Mouse (Mus musculus): ENCODE data around the gene Nos3.
A peak's percentile ranks its signal among the peaks of the same experiment; 100 is the strongest.

Nos3 gene

DNA sequence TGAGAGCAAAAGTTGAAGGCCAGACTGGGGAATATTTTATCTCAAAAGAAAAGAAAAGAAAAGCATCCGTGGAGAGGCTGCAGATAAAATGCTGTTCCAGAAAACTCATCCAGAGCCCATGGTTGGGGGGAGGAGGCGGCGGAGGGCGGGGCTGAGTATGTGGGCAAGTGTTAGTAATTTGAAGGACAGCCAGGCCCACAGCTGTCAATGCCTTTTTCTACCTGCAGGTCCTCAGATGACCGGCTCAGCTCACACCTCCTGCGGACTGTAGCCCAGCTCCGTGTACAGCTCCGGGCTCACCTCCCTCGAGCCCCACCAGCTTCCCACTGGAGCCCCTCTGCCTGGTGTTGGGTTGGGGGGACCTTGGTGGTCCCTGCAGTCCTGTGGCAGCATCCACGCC lies 35.1 kb downstream of the Nos3 start:
- DNase-seq (ENCODE audit: low spot score in 2 of 2): no peak

DNA sequence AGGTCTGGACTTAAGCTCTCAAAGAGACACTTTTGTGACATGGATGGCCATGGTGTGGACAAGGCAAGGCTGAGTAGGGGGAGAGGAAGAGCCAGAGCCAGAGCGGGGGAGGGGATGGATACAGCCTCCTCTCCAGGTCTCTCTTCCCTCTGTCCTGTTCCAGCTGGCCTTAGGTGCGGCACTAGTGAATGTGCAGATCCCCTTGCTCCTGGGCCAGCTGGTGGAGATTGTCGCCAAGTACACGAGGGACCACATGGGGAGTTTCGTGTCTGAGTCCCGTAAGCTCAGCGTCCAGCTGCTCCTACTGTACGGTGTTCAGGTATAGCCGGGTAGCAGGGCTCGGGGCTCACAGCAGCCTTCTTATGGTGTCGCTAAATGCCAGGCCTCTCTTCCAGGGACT lies 35.8 kb downstream of the Nos3 start:
- no peak for DNase-seq (ENCODE audit: low spot score in 2 of 2)

GRCm38 (mm10) chr5:24400911-24401605 lies 36.4 kb downstream of the Nos3 start:
- DNase-seq (ENCODE audit: low spot score in 2 of 2): no peak

DNA sequence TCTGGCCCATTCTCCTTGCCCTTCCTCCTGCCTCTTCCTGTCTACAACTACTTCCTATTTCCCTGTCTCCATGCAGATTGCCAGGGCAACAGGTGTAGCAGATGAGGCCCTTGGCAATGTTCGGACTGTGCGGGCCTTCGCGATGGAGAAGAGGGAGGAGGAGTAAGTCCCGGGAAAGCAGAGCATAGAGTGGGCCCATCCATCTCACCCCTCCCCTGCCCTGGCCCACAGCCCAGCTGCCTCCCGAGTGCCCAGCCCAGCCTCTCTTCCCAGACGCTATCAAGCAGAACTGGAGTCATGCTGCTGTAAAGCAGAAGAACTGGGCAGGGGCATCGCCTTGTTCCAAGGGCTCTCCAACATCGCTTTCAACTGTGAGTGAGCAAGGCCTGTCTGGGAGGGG lies 37.4 kb downstream of the Nos3 start:
- DNase-seq (ENCODE audit: low spot score in 2 of 2): no peak

DNA sequence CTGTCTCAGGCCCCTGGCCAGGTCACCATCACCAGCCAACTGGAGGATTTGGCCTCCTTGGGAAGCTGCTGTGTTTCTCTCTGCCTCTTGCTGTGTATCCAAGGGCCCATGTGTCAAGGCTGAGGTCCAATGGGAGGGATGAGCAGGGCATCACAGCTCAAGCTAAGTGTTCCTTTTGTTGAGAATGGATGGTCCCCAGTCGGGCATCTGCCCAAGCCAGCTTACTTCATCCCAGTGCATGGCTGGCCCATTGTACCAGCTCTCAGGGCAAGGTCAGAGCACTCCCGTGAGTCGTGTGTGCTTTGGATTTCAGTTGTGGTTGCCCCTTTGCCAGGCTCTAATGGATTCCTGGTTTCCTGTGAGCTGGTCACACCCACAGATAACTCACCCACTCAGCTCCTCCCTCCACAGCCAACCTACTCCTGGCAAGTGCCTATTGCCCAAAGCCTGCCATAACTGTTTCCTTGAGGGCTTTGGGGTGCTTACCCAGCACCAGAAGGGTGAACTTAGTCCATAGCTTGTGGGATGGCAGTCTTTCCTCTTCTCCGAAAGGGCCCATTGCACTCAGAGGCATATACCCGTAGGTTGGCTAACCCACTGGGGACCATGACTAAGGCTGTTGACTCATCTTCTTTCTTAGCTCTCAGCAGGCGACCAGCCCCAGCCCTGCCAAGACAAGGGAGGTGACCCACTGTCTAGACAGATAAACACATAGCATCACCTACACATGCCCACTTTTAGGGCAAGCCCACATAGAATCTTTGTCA lies 40.2 kb downstream of the Nos3 start:
- DNase-seq (ENCODE audit: low spot score in 2 of 2): no peak

DNA sequence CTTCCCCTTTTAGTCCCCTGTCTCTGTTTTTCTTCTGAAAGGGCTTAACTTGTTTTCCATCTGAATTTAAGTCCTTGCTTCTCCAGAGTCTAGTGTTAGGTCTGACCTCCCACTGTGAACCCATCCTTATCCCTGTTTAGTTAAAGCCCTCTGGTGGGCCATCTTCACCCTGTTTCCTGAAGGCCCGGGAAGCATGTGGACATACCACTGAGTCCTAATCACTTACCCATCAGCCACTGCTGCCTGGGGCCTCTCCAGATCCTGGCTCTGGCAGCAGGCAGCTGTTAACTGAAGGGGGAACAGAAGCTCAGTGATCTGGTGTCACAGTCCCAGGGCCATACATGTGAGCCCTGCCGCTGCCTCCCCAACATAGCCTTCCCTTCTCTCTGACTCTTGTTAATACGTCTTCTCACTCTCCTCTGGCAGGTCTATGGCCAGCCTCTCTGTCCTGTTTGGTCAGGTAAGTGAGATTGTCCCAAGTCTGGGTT lies 40.8 kb downstream of the Nos3 start:
- DNase-seq (ENCODE audit: low spot score in 2 of 2): no peak

DNA sequence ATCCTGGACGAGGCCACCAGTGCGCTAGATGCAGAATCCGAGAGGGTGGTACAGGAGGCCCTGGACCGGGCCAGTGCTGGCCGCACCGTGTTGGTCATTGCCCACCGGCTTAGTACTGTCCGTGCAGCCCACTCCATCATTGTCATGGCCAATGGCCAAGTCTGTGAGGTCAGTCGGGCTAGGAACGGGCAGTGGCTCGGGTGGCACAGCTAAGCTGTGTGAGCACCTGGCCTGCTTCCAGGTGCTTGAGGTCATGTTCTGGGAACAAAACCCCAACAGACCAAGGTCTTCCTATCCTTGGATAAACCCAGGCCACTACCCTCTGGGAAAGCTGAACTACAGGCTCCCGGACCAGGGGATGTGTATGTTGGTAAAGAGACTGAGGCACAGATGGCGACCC lies 44.0 kb downstream of the Nos3 start:
- DNase-seq (ENCODE audit: low spot score in 2 of 2): no peak

GRCm38 (mm10) chr5:24409466-24409865 lies 44.9 kb downstream of the Nos3 start:
- no peak for DNase-seq (ENCODE audit: low spot score in 2 of 2)

- DNase-seq (ENCODE audit: low spot score in 2 of 2): no peak
Observed at GRCm38 (mm10) chr5:24412063-24412462, 47.5 kb downstream of the Nos3 start.

- no peak for DNase-seq (ENCODE audit: low spot score in 2 of 2)
Observed at GRCm38 (mm10) chr5:24413042-24413693, 48.6 kb downstream of the Nos3 start, which contains the start of gene Asic3. Asic3 (plus strand) TSS chr5:24413392.

GRCm38 (mm10) chr5:24413938-24414337 lies 49.3 kb downstream of the Nos3 start:
- no peak for DNase-seq (ENCODE audit: low spot score in 2 of 2)

- peak; percentile 52 to 83 for DNase-seq (ENCODE audit: low spot score in 2 of 2)
Observed at GRCm38 (mm10) chr5:24416222-24416736, 51.7 kb downstream of the Nos3 start.

- no peak for DNase-seq (ENCODE audit: low spot score in 2 of 2)
Observed at GRCm38 (mm10) chr5:24417587-24417986, 53.0 kb downstream of the Nos3 start.

- no peak for DNase-seq (ENCODE audit: low spot score in 2 of 2)
Observed at GRCm38 (mm10) chr5:24420381-24420780, 55.8 kb downstream of the Nos3 start.

DNA sequence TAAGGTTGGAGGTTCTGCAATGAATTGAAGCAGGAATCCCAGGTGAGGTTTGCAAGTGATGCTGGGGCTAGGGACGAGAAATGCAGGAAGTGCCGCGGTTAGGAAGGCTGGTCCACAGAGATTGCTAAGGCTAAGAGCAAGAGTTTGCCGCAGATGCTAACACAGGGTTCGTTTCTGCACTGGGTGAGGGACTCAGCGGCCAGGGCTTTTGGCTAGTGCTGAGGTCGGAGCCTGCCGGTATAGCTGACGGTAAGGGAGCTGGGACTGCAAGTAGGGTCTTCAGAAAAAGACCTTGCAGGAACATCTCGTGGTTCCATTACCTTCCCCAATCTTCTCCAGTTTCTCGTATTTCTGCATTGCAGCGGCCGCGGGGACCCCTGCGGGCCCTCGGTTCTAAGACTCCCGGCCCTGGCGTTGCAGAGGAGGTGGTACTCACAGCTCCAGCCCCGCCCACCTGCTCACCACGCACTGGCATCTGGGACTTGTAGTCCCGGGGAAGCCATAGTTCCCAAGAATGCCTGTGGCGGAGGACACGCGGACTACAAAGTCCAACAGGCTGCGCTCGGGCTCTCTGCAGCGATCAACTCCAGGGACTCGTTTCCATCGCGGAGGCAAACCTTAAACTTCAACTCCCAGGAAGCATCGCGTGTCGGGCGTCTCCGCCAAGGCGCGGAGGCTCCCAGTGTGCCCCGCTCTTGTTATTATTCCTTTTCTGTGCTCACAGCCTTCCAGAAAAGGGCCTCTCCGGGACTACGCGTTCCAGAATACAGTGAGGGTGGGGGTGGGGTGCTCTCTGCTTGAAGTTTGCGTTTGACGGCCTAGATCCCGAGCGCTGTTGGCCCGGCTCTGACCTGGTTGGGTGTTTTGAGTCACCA lies 58.8 kb downstream of the Nos3 start, which contains the start of the genes Cdk5 and Slc4a2:
Gene Cdk5 (minus strand): TSS at position 402 of the 875 bp plus-strand sequence.
Gene Slc4a2 (plus strand): TSS at position 709 of the 875 bp plus-strand sequence.
- peak; percentile 95 to 97 for DNase-seq (ENCODE audit: low spot score in 2 of 2)

- no peak for DNase-seq (ENCODE audit: low spot score in 2 of 2)
Observed at GRCm38 (mm10) chr5:24424004-24424781, 59.6 kb downstream of the Nos3 start.

DNA sequence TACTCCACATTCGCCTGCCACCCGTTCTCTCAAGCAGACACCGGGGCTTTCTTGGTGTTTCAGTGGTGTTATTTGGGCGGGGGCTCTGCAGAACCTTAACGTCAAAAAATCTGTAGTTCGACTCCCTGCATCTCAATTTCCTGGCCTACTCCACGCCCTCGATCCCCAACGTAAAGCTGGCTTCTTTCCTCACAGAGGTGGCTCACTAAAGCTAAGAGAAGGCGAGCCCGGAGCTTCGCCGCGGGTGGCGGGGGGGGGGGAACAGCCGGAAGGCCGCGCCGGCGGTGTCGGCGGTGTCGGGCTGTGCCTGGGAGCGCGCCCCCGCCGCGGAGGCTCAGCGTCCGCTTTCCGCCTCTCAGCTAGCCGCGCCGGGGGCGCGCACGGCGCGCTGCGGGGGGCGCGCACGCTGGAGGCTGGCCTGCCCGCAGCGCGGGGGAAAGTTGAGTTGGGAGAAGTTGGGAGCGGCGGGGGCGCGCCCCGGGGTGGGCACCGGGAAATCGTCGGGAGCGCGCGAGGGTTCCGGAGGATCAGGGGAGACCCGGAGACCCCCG lies 60.3 kb downstream of the Nos3 start:
- DNase-seq (ENCODE audit: low spot score in 2 of 2): peak; percentile 80 to 87

DNA sequence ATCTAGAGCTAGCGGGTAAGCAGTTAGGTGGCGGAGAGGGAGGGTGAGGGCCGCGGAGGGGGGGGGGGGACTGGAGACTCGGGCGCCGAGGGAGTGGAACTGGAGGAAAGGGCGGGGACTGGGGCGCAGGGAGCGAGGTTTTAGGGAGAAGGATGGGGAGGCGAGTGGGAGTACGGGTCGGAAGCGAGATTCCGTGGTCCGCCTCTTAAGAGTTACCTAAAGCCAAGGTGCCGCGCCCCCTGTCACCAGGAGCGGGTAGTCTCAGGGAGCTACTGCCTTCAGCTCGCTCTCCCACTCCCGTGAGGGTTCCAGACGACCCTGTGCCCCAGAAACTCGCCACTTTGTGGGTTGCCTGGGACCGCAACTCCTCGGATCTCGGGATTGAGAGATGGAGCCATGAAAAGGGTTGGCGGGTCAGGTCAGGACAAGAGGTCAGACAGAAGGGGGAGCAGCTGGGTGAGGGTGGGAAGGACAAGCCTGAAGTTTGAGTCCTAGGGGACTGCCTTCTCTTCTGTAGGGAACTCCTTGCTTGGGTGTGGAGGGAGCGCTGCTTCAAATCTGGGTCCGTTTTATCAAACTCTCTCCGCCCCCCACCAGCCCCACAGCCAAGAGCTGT lies 60.9 kb downstream of the Nos3 start:
- DNase-seq (ENCODE audit: low spot score in 2 of 2): peak; percentile 68 to 74

DNA sequence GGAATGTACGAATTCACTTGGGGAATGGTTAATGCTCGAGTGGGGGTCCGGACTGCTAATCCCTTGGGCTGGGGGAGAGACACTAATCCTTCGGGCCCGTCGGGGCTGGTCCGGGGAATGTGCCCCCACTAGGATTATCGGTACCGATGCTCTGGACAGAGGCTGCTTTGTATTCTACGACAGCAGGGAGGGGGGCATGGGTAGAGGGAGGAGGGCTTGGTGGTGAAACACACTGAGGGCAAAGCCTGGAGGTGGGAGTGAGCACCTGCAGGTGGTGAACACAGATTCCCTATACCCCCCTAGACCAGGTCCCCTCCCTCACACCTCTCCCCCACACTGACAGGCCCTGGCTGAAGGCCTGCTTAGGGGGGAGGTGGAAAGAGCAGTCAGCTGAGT lies 61.4 kb downstream of the Nos3 start:
- DNase-seq (ENCODE audit: low spot score in 2 of 2): peak in 1 of 2 experiments; percentile 42
